Mouse (Mus musculus): ENCODE measurements around the gene Lyrm1.
A peak's percentile ranks its signal among the peaks of the same experiment; 100 is the strongest.

The Lyrm1 gene

GRCm38 (mm10) chr7:119895639-119896512 is at the start of gene Lyrm1, which contains the start of gene Dcun1d3:
TSS of gene Lyrm1 (plus strand) at chr7:119895861.
TSS of gene Dcun1d3 (minus strand) at chr7:119896298.
- peak; percentile 100 for DNase-seq (ENCODE audit: low read depth, low spot score)

GRCm38 (mm10) chr7:119847396-119847795 is 48.3 kb upstream of the Lyrm1 start:
- DNase-seq (ENCODE audit: low read depth, low spot score) = no peak

- peak; percentile 69 for DNase-seq (ENCODE audit: low read depth, low spot score)
Measured at GRCm38 (mm10) chr7:119849096-119849495, 46.6 kb upstream of the Lyrm1 start.

GRCm38 (mm10) chr7:119850737-119851136 is 44.9 kb upstream of the Lyrm1 start:
- peak; percentile 51 for DNase-seq (ENCODE audit: low read depth, low spot score)

GRCm38 (mm10) chr7:119852494-119852893 is 43.2 kb upstream of the Lyrm1 start:
- no peak for DNase-seq (ENCODE audit: low read depth, low spot score)

GRCm38 (mm10) chr7:119853186-119853585 is 42.5 kb upstream of the Lyrm1 start:
- DNase-seq (ENCODE audit: low read depth, low spot score) = no peak

- no peak for DNase-seq (ENCODE audit: low read depth, low spot score)
Measured at GRCm38 (mm10) chr7:119854362-119854761, 41.3 kb upstream of the Lyrm1 start.

- DNase-seq (ENCODE audit: low read depth, low spot score) = no peak
Measured at GRCm38 (mm10) chr7:119855031-119855430, 40.6 kb upstream of the Lyrm1 start.

GRCm38 (mm10) chr7:119859476-119859875 is 36.2 kb upstream of the Lyrm1 start:
- peak; percentile 34 for DNase-seq (ENCODE audit: low read depth, low spot score)

- peak; percentile 69 for DNase-seq (ENCODE audit: low read depth, low spot score)
Measured at GRCm38 (mm10) chr7:119860116-119860515, 35.5 kb upstream of the Lyrm1 start.

GRCm38 (mm10) chr7:119860554-119860953 is 35.1 kb upstream of the Lyrm1 start:
- DNase-seq (ENCODE audit: low read depth, low spot score) = no peak

- DNase-seq (ENCODE audit: low read depth, low spot score) = no peak
Measured at GRCm38 (mm10) chr7:119860971-119861334, 34.7 kb upstream of the Lyrm1 start.

- DNase-seq (ENCODE audit: low read depth, low spot score) = peak; percentile 86
Measured at GRCm38 (mm10) chr7:119861335-119862091, 34.1 kb upstream of the Lyrm1 start.

GRCm38 (mm10) chr7:119862167-119862566 is 33.5 kb upstream of the Lyrm1 start:
- no peak for DNase-seq (ENCODE audit: low read depth, low spot score)

GRCm38 (mm10) chr7:119864500-119864899 is 31.2 kb upstream of the Lyrm1 start:
- no peak for DNase-seq (ENCODE audit: low read depth, low spot score)

- no peak for DNase-seq (ENCODE audit: low read depth, low spot score)
Measured at GRCm38 (mm10) chr7:119866136-119866535, 29.5 kb upstream of the Lyrm1 start.

GRCm38 (mm10) chr7:119872204-119872603 is 23.5 kb upstream of the Lyrm1 start:
- no peak for DNase-seq (ENCODE audit: low read depth, low spot score)

GRCm38 (mm10) chr7:119873050-119873449 is 22.6 kb upstream of the Lyrm1 start:
- no peak for DNase-seq (ENCODE audit: low read depth, low spot score)

GRCm38 (mm10) chr7:119875776-119876440 is 19.8 kb upstream of the Lyrm1 start:
- no peak for DNase-seq (ENCODE audit: low read depth, low spot score)

- no peak for DNase-seq (ENCODE audit: low read depth, low spot score)
Measured at GRCm38 (mm10) chr7:119879171-119879570, 16.5 kb upstream of the Lyrm1 start.

- DNase-seq (ENCODE audit: low read depth, low spot score) = no peak
Measured at GRCm38 (mm10) chr7:119880345-119880744, 15.3 kb upstream of the Lyrm1 start.

- no peak for DNase-seq (ENCODE audit: low read depth, low spot score)
Measured at GRCm38 (mm10) chr7:119881229-119881628, 14.4 kb upstream of the Lyrm1 start.
